22 mouse cellular contexts compared by ENCODE assay signal in the genomic region with DNA sequence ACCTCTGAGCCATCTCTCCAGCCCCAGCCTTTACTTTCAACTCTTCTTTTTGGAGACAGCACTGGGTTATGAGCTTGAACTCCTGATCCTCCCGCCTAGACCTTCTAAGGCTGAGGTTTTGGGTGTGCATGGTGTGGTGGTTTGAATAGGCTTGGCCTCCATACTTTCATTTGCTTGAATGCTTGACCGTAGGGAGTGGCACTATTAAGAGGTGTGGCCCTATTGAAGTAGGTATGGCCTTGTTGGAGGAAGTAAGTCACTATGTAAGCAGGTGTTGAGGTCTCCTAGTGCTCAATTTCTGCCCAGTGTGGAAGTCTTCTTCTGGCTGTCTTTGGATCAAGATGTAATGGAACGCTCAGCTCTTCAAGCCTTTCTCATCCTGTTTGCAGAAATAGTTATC. TPM values are rescaled to one million over a fixed set of nuclear protein-coding genes. Genes with fewer than 3 reads are reported as not detected.
A peak's percentile ranks its signal among the peaks of the same experiment; 100 is the strongest.
DNase-seq lines count a peak whose midpoint lies in the region; ATAC-seq and TF ChIP-seq lines count a peak whose summit lies in the region.
"Had no signal": no experiment of that assay in that cellular context is flagged by ENCODE, and none has a peak within 500 bp of the region (broad histone marks: within the 10 kb centered on the region; RNA-seq: fewer than 3 reads in every experiment).

No protein-coding gene starts in this region.

- ATAC-seq in intestine, embryonic 16.5 days = peak; percentile 61
- ATAC-seq in midbrain, embryonic 13.5 days = no peak
- ATAC-seq: forebrain, embryonic 14.5 days; forebrain, postnatal 0 days; hindbrain, postnatal 0 days had no signal

- no peak overlapping the region for H3K4me2 ChIP-seq in intestine, embryonic 16.5 days (ENCODE audit: low read depth, low read length)
- H3K4me2 ChIP-seq in midbrain, embryonic 13.5 days (replicated peaks) = no peak overlapping the region
- H3K4me2 ChIP-seq: heart, embryonic 13.5 days; hindbrain, embryonic 14.5 days had no signal

- no peak for TF ChIP-seq POLR2A in small intestine, adult 2 months (IDR thresholded peaks at IDR 0.05; ENCODE audit: low read depth, low read length)

- no peak overlapping the region for H3K9ac ChIP-seq in intestine, embryonic 16.5 days (ENCODE audit: low read depth, low read length)
- no peak overlapping the region for H3K9ac ChIP-seq in midbrain, embryonic 13.5 days (replicated peaks)
- H3K9ac ChIP-seq: forebrain, postnatal 0 days; heart, embryonic 13.5 days; hindbrain, embryonic 14.5 days had no signal

- WGBS in intestine, embryonic 16.5 days = 69% methylated on average over 3 of the region's 3 CpGs
- WGBS in small intestine, adult 2 months = 58% methylated on average over 3 of the region's 3 CpGs
- WGBS in midbrain, embryonic 13.5 days = 90% methylated on average over 3 of the region's 3 CpGs

- peaks cover 3% of the 10 kb centered on the region; the same call in 1 of the 2 replicates for H3K4me1 ChIP-seq in intestine, embryonic 16.5 days (ENCODE audit: control insufficient read depth, insufficient read depth, low read length)
- peaks cover 10% of the 10 kb centered on the region; the same call in 1 of the 2 replicates for H3K4me1 ChIP-seq in small intestine, adult 2 months (ENCODE audit: control insufficient read depth, insufficient read depth, insufficient read length, low read length)
- H3K4me1 ChIP-seq in midbrain, embryonic 13.5 days (replicated peaks) = no peaks in the 10 kb centered on the region
- H3K4me1 ChIP-seq: forebrain, embryonic 10.5 days; heart, embryonic 10.5 days; heart, embryonic 13.5 days had no signal

- TF ChIP-seq CTCF in small intestine, adult 2 months (IDR thresholded peaks at IDR 0.05; ENCODE audit: extremely low read depth, insufficient read length, insufficient replicate concordance, low read depth, low read length) = no peak

- peak overlapping the region; percentile 69 for H3K27ac ChIP-seq in intestine, embryonic 16.5 days (ENCODE audit: low read length)
- H3K27ac ChIP-seq in small intestine, adult 2 months (ENCODE audit: insufficient read depth, low read depth, low read length) = peak overlapping the region; percentile 98
- no peak overlapping the region for H3K27ac ChIP-seq in midbrain, embryonic 13.5 days
- H3K27ac ChIP-seq: forebrain, embryonic 10.5 days; heart, embryonic 10.5 days; heart, embryonic 13.5 days; hindbrain, embryonic 14.5 days; hindbrain, postnatal 0 days had no signal

- H3K27me3 ChIP-seq in intestine, embryonic 16.5 days (replicated peaks; ENCODE audit: control insufficient read depth, insufficient read depth, low read length) = no peaks in the 10 kb centered on the region
- no peaks in the 10 kb centered on the region for H3K27me3 ChIP-seq in small intestine, adult 2 months (ENCODE audit: control insufficient read depth, insufficient read depth, low read length)
- no peaks in the 10 kb centered on the region for H3K27me3 ChIP-seq in midbrain, embryonic 13.5 days
- H3K27me3 ChIP-seq: heart, embryonic 13.5 days had no signal

- DNase-seq in R1 (ENCODE audit: low read depth, low spot score) = peak; percentile 20
- no peak for DNase-seq in heart, adult 9 months (ENCODE audit: low spot score in 2 of 2)
- DNase-seq in left cerebral cortex, postnatal 4 days = no peak
- DNase-seq: adrenal gland, postnatal 10 days; adrenal gland, postnatal 36 days; cerebellum, adult 18-20 months; cerebellum, adult 9-10 months; cerebellum, postnatal 14 days; forebrain, postnatal 0 days; gastrocnemius, postnatal 25 days; heart, adult 18-20 months; heart, postnatal 14 days; heart, postnatal 4 days had no signal

- intact Hi-C loops in left cerebral cortex, postnatal 4 days (cut with DNase I) = no loop called here

- no peak overlapping the region for H3K4me3 ChIP-seq in intestine, embryonic 16.5 days (ENCODE audit: low read length)
- H3K4me3 ChIP-seq in small intestine, adult 2 months (ENCODE audit: low read depth, low read length) = no peak overlapping the region
- no peak overlapping the region for H3K4me3 ChIP-seq in midbrain, embryonic 13.5 days (replicated peaks)
- H3K4me3 ChIP-seq: forebrain, embryonic 10.5 days; heart, embryonic 10.5 days; heart, embryonic 13.5 days had no signal

- H3K36me3 ChIP-seq in intestine, embryonic 16.5 days (ENCODE audit: control insufficient read depth, insufficient read depth, low read length) = no peaks in the 10 kb centered on the region
- no peaks in the 10 kb centered on the region for H3K36me3 ChIP-seq in small intestine, adult 2 months (ENCODE audit: control insufficient read depth, insufficient read depth, low read length)
- no peaks in the 10 kb centered on the region for H3K36me3 ChIP-seq in midbrain, embryonic 13.5 days
- H3K36me3 ChIP-seq: forebrain, embryonic 10.5 days; heart, embryonic 10.5 days; heart, embryonic 13.5 days had no signal

- 0 out of 2 replicates have a peak, but pooled peaks cover 4% of the 10 kb centered on the region for H3K9me3 ChIP-seq in intestine, embryonic 16.5 days (ENCODE audit: control insufficient read depth, low read length)
- H3K9me3 ChIP-seq in midbrain, embryonic 13.5 days = 0 out of 2 replicates have a peak, but pooled peaks cover 3% of the 10 kb centered on the region

RNA-seq across cellular contexts. Expression of a gene that starts 10.2 kb away (rescaled TPM):
- polyA plus RNA-seq in intestine, embryonic 16.5 days (2015; fragmentation: Nextera tagmentation; extraction: Ambion mirVana) = 56.2 and 58.7 TPM in 2 replicates
- 1.8 and 6.2 TPM in 2 replicates for polyA plus RNA-seq in small intestine, adult 2 months (2012; rRNA removed)
- 36.5 and 42.5 TPM in 2 replicates for polyA plus RNA-seq in midbrain, embryonic 13.5 days (2015; fragmentation: Nextera tagmentation; extraction: Ambion mirVana)
- total RNA-seq in left cerebral cortex, postnatal 4 days (2021) = 10 to 100 TPM; 37.0 to 38.4 TPM

RNA-seq across cellular contexts. Expression of a gene that starts 54.0 kb away (rescaled TPM):
- 4.7 and 5.1 TPM in 2 replicates for polyA plus RNA-seq in intestine, embryonic 16.5 days (2015; fragmentation: Nextera tagmentation; extraction: Ambion mirVana)
- 12.6 and 28.8 TPM in 2 replicates for polyA plus RNA-seq in small intestine, adult 2 months (2012; rRNA removed)
- polyA plus RNA-seq in midbrain, embryonic 13.5 days (2015; fragmentation: Nextera tagmentation; extraction: Ambion mirVana) = 6.7 and 7.0 TPM in 2 replicates
- total RNA-seq in left cerebral cortex, postnatal 4 days (2021) = 10 to 100 TPM; 42.0 to 43.0 TPM
